Mouse (Mus musculus) 3134 (cell line): ENCODE data around the gene Vsig4.
"Not testable (repeated sequence)": the region's sequence is repeated elsewhere in the genome, so short reads cannot be mapped to it uniquely, and the experiment has no call there.

Experiments used
- DNase-seq: peaks from one replicate; pipeline ENCODE4 v3.0.0-alpha.2; 2011; ENCODE audit warnings: low spot score; ENCODE audit not compliant: insufficient read length; ENCODE audit errors: extremely low read depth

Gene Vsig4

DNA sequence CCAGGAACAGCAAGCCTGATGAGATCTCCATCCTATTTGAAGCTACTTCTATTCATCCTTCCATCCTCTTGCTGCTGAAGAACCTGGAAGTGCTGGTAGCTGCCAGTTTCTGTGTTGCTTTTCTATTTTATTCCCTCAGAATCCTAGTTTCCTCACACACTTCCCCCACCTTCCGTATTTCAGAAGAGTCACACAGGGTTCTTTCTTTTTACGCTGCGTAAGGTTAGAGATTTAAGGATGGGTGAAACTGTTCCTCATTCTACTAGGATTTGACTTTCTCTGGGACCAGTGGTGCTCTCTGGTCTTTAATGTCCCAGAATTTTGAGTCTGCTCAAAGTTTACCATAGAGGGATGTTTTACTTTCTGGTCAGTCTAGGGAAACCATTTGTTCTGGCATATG, at the start of gene Vsig4:
TSS of gene Vsig4 (minus strand) at position 101 of the 400 bp plus-strand sequence.
- DNase-seq = no peak

DNA sequence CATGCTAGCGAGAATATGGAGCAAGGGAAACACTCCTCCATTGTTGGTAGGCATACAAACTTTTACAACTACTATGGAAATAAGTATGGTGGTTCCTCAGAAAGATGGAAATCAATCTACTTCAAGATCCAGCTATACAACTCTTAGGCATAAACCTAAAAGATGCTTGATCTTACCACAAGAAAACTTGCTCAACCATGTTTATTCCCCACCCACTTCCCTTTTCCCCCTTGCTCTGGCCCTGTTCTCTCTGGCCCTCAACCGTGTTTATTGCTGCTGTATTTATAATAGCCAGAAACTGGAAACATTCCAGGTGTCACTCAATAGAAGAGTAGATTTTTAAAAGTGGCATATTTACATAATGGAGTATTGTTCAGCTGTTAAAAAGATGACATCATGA, 45.9 kb upstream of the Vsig4 start:
- DNase-seq = no peak

DNA sequence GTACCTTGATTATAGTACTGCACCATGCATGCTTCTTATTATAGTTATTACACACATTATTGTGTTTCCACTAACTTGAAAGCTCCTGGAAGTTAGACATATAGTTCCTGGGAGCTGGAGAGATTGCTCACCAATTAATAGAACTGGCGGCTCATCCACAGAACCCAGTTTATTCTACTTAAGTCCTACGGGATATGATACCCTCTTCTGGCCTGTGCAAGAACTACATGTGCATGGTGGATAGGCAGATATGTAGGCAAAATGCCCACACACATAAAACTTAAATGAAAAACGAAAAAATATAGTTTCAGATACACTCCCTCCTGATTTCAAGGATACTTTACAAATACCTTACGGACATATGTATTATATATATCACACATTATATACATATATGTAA, 36.5 kb upstream of the Vsig4 start:
- no peak for DNase-seq

DNA sequence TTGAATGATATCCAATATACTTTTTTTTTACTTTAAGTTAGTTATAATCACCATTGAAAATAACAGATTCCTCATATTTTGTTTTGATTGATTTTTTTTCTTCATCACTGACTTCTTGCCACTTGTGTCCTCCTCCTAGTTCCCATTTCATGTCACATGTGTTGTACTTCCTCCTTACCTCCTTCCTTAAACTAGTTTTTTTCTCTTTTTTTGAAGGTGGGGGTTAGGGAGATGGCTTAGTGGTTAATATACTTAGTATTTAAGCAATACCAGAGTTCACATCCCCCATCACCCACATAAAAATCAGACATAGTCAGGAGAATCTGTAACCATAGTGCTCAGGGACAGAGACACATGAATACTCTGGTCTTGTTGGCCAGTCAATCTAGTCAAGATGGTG, 36.7 kb downstream of the Vsig4 start:
- DNase-seq = no peak

DNA sequence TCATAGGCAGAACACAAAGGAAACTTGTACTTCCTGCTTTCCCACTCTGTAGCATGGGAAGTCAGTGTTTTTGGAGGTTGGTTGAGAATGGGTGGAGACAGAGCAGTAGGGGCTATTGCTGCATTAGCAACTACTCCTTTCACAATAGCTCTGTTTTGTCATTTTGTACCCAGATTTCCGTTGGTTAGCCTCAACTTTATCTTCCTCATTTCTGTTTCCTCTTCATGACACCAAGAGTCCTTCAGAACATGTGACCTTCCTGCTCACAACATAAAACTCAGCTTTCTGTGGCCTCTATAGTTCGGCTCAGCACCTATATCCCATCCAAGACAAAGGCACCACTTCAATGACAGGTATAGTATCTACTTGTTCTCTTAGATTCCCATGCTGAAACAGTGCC, 53.6 kb downstream of the Vsig4 start:
- DNase-seq = no peak

DNA sequence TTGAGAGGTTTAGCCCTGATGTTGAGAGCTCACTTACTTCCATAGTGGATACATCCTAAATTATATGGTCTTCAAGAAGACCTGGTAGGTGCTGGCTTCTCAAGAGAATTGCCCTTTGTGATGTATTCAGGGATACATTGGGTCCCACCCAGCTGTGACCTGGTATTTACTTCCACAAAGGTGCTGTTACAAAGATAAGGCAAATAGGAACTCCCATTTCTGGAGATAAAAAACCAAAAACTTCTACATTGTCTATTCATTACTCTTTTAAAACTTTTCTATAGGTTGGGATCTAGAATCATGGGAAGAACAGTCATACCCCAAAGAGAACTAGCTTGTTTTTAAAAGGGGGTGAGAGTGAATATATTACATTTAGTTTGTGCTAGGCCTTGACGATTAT, 54.2 kb downstream of the Vsig4 start:
- DNase-seq = no peak

DNA sequence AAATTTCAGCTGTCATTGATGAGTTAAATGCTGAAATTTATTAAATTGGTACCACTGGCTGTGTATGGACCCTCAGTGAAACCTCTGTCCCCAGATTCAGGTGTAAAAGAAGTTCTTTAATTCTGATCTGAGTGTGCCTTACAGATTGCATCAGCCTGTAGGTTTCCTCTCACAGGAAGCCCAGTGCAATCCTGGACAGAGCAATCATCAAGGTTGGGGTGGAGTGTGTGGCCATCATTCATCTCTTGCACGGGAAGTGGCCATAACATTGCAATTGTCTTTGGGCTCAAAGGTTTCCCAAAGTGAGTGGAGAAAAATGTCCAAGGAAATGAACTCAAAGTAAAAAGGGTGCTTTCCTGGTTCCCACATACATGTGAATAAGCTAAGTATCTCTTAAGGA, 57.5 kb downstream of the Vsig4 start:
- DNase-seq = no peak

DNA sequence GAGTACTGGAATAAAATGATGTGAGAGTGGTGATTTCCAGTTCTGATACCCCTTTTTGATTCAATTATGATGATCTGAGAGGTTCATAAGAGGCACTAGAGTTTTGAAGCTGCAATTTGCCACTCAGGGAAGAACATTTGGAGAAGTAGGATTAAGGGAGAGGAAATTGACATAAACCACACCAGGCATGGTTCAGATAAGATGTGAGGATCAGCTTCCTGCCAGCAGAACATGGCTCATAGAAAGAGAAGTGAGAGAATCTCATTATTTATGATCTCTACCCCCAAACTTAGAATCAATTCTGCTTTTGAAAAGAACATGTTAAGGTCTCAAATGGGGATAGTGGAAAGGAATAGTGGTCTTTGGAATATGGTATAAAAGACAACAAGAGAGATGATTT, 66.2 kb downstream of the Vsig4 start:
- no peak for DNase-seq

DNA sequence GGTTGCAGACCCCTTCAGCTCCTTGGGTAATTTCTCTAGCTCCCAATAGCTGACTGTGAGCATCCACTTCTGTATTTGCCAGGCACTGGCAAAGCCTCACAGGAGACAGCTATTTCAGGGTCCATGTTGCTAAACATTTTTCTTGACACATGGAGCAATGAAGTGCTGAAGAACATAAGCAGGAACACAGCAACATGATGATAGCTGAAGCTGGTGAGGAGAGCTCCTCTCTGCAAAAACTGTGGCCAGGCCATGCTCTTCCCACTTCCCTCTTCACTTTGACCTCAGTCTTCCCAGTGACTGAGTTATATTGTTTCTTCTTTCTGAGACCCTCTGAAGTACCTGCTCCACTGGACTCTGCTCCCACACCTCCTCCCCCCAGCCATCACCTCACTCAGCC, 67.8 kb downstream of the Vsig4 start:
- DNase-seq = no peak

DNA sequence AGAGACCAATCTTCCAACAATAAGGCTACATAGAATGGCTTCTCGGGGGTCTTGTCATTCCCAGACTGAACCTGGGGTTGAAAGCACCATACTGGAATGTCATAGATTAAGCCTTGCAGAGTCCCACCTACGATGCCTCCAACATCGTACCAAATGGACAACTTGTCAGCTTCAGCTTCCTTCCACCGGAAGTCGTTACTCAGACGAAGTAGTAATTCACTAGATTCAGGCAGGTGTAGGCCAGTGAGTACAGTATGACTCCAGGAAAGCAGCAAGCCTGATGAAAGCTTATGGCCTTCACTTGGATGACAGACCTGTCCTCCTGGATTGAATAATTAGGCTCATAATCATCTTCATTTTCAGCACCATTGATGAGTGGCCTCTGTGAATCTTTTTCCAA, 69.0 kb downstream of the Vsig4 start:
- DNase-seq = no peak

DNA sequence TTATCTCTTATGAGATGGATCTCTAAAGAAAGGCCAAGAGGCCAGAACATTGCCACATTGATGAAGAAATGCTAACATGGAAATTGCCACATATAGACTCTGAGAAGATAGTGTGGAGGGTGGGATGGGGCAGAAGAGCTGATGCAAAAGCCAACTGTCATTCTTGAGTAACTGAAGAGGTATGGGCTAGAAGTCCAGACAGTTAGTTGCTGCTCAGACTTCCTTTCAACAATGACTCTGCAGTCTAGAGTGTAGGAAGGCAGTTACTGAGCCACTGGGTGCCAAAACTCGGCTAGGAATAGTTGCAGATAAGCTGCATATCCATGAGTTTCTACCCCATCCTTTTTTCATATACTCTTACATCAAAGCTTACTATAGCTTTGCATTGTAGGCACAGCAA, 75.2 kb downstream of the Vsig4 start:
- no peak for DNase-seq

DNA sequence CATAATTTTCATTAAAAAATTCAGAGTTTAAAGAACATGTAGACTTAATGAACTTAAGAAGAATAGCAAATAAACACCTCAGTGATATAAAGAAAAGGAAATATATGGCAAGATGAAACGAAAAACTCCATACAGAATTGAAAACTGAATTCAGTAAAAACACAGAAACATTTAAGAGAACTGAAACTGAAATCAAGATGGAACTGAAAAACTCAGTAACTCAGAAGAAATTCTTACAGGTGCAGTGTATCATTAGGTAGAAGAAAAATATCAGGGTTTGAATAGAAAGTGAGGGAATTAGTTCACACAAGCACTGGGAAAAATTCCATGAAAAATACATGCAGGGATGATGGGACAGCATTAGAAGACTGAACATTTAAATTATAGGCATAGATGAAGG, 86.4 kb downstream of the Vsig4 start:
- DNase-seq = no peak

DNA sequence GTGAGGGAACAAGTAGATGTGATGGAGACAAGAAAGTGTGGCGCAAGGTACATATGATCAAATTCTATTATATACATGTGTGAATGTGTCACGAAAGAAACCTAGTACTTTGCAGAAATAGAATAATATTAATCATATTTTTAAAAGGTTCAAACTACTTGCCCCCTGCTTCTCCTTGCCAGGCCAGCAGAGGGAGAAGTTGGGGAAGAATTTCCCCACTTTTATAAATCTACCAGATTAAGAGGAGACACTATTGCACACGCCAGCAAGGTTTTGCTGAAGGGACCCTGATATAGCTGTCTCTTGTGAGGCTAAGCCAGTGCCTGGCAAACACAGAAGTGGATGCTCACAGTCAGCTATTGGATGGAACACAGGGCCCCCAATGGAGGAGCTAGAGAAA, 88.1 kb downstream of the Vsig4 start:
- DNase-seq = not testable (repeated sequence)
